Mouse (Mus musculus) neural tube, embryonic 14.5 days (tissue): ENCODE results near the gene Vps8. TPM values are rescaled to one million over a fixed set of nuclear protein-coding genes. Genes with fewer than 3 reads are reported as not detected.

Source experiments
- ATAC-seq: fragments of 200-750 bp; cut with Nextera tagmentation; 2 replicates; pipeline ENCODE4 v1.8.0; 2017; ENCODE audit warnings: low read depth, mild to moderate bottlenecking, moderate TSS enrichment, moderate library complexity
- H3K27ac ChIP-seq: fragments of 300-500 bp; sonication (generic); 2 replicates; pipeline ENCODE4 v1.5.1; 2014; ENCODE audit warnings: low read depth, mild to moderate bottlenecking, control low read depth, low read length, moderate library complexity, mixed read lengths
- H3K27me3 ChIP-seq: fragments of 300-500 bp; sonication (generic); 2 replicates; pipeline ENCODE4 v1.6.1; 2014; ENCODE audit warnings: low read length; ENCODE audit not compliant: control insufficient read depth, insufficient read depth
- H3K36me3 ChIP-seq: fragments of 300-500 bp; sonication (generic); 2 replicates; pipeline ENCODE4 v1.6.1; 2014; ENCODE audit warnings: low read length, mixed read lengths; ENCODE audit not compliant: control insufficient read depth, insufficient read depth
- H3K4me1 ChIP-seq: fragments of 300-500 bp; sonication (generic); 2 replicates; pipeline ENCODE4 v1.6.1; 2014; ENCODE audit warnings: low read length; ENCODE audit not compliant: control insufficient read depth, insufficient read depth
- H3K4me2 ChIP-seq: fragments of 300-500 bp; sonication (generic); 2 replicates; pipeline ENCODE4 v1.6.1; 2014; ENCODE audit warnings: mild to moderate bottlenecking, low read depth, low read length, control low read depth
- H3K4me3 ChIP-seq: fragments of 300-500 bp; sonication (generic); 2 replicates; pipeline ENCODE4 v1.5.1; 2014; ENCODE audit warnings: low read depth, low read length, control low read depth, mixed read lengths
- H3K9ac ChIP-seq: fragments of 300-500 bp; sonication (generic); replicated peaks from 2 replicates; pipeline ENCODE4 v1.6.1; 2014; ENCODE audit warnings: low read depth, mild to moderate bottlenecking, control low read depth, low read length, mixed read lengths
- H3K9me3 ChIP-seq: fragments of 300-500 bp; sonication (generic); 2 replicates; pipeline ENCODE4 v1.6.1; 2016; ENCODE audit warnings: low read length; ENCODE audit not compliant: control insufficient read depth
- WGBS: fragments of 180-500 bp; shearing (Covaris S2); extraction: QIAGEN DNeasy Blood & Tissue Kit; methylation state at CpG from one replicate; pipeline ENCODE4 v1.1.7; 2014; 5-methylcytosine and 5-hydroxymethylcytosine counted together
- polyA plus RNA-seq: library from polyadenylated mRNA; unstranded; fragments of >200 nt; fragmentation: Nextera tagmentation; extraction: Ambion mirVana; gene quantifications from 2 replicates; pipeline ENCODE4 v1.2.1, GENCODE M21; 2014

Vps8 gene
- polyA plus RNA-seq, 1 experiment from 2014 or later = 37.9 TPM

DNA sequence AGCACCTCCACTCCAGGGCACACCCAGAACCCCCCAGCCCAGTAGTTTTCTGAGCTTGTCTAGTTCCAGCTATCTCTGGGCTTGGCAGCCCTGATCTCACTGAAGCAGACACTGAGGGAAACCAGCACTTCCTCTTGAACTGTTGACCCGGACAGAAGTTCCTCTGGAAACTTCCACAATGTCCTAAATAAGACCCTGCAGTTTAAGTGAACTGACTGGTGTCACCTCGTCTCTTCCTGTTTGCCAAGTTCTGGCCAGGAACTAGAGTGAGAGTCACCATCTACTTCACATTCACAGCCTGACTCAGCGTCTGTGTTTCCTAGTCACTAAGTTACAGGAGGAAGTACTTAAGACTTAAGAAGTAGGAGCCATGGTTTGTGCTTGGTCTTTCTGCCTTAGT, 219.0 kb downstream of the Vps8 start:
- Histone ChIP-seq H3K27me3 (no peaks in the 10 kb centered on the region), H3K4me3 (no peak overlapping the region), H3K4me1 (0 out of 2 replicates have a peak, but pooled peaks cover 3% of the 10 kb centered on the region), H3K4me2 (no peak overlapping the region), H3K9me3 (no peaks in the 10 kb centered on the region), H3K27ac (no peak overlapping the region), H3K36me3 (no peaks in the 10 kb centered on the region), H3K9ac (no peak overlapping the region)
- no peak for ATAC-seq
- 89% methylated on average over 3 of the region's 3 CpGs for WGBS

DNA sequence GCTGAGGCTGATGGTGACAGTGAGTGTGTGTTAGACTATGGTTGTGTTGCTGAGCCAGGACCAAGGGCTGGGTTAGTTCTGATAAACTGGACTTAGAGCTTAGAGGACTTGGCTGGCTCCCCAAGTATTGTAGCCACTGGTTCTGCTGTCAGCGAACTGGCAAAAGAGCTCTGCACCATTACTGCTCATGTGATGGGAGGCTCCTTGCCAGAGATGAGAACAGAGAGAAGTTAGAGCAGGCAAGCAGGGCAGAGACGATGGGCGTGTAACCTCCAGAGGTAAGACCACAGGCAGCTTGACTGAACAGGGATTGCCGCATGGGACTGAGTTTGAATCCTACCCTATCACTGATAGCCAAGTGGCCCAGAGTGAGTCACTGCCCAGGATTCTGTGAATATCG, 220.0 kb downstream of the Vps8 start:
- Histone ChIP-seq H3K4me3 (no peak overlapping the region), H3K9me3 (no peaks in the 10 kb centered on the region), H3K36me3 (no peaks in the 10 kb centered on the region), H3K4me1 (0 out of 2 replicates have a peak, but pooled peaks cover 3% of the 10 kb centered on the region), H3K27ac (no peak overlapping the region), H3K4me2 (no peak overlapping the region), H3K9ac (no peak overlapping the region), H3K27me3 (no peaks in the 10 kb centered on the region)
- no peak for ATAC-seq
- WGBS = 91% methylated on average over 5 of the region's 5 CpGs

DNA sequence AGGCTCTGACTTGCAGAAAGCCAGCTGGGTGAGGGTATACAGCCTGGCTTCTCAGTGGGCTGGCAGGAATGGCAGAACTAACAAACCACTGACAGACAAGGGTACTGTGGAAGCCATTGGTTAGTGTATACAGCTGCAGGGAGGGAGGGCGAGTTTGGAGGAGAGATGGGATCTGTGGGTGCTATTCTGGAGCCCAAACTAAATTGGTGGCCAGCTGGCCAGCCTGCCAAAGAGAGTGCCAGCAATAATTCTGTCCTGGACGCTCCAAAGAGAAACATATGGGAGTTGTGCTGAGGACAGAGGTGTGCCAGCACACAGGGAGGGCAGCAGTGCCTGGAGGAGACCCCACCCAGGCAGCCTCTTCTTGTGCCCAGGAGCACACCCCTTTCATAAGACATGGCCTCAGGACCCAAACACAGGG, 220.7 kb downstream of the Vps8 start:
- ATAC-seq = peak; percentile 32; the same call in 1 of the 2 replicates
- no peak overlapping the region for H3K4me3 ChIP-seq
- 68% methylated on average over 2 of the region's 2 CpGs for WGBS
- H3K27ac ChIP-seq = peak overlapping the region; percentile 18; the same call in 1 of the 2 replicates
- no peak overlapping the region for H3K4me2 ChIP-seq
- no peaks in the 10 kb centered on the region for H3K9me3 ChIP-seq
- H3K4me1 ChIP-seq = 0 out of 2 replicates have a peak, but pooled peaks cover 3% of the 10 kb centered on the region
- no peak overlapping the region for H3K9ac ChIP-seq
- no peaks in the 10 kb centered on the region for H3K27me3 ChIP-seq
- H3K36me3 ChIP-seq = no peaks in the 10 kb centered on the region

DNA sequence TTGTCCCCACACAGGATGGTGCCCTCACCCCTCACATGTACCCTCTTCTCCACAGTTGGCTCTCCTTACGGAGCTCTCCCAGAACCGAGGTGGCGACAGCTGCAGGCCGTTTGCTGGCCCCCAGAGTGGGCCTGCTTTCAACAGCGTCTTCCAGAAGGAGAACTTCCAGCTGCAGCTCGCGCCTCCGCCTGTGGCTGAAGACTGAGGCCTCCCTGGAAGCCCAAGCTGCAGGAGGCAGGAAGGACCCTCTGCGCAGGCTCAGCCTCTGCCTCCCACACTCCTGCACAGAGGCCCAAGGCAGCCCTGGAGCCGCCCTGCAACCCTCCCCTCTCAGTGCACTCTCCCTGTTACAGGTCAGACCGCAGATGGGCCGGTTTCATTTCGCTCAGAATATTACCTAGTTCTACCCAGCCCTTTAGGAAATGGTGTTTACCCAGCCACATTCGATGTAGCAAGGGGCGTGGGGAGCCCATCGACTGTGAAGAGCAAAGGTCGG, 221.2 kb downstream of the Vps8 start:
- Histone ChIP-seq H3K4me3 (no peak overlapping the region), H3K27me3 (no peaks in the 10 kb centered on the region), H3K9me3 (no peaks in the 10 kb centered on the region), H3K27ac (peak overlapping the region; percentile 39; the same call in 1 of the 2 replicates), H3K4me2 (no peak overlapping the region), H3K4me1 (0 out of 2 replicates have a peak, but pooled peaks cover 3% of the 10 kb centered on the region), H3K9ac (0 out of 2 replicates have a peak overlapping the region, but pooled peaks have one; percentile 7), H3K36me3 (no peaks in the 10 kb centered on the region; the same call in 1 of the 2 replicates)
- WGBS = 53% methylated on average over 17 of the region's 17 CpGs
- ATAC-seq = peak; percentile 53; the same call in 1 of the 2 replicates

DNA sequence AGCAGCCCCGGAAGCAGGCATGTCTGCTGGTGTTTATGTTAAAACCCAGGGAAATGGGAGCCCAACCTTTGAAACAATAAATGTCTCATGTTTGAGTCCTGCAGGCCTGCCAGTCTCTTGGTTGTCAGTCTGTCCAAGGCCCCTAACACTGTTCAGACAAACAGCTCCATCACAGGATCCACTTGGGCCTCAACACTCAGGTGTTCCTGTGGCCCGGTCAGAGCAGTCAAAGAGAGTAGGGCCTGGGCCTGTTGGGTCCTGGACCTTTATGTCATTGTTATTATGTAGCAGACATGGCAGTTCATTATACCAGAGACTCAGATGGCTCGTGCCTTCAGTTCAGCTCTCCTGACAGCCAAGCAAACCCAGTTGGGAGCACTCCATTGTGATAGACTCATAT, 221.7 kb downstream of the Vps8 start:
- Histone ChIP-seq H3K27ac (peak overlapping the region; percentile 39; the same call in 1 of the 2 replicates), H3K4me2 (no peak overlapping the region), H3K9ac (0 out of 2 replicates have a peak overlapping the region, but pooled peaks have one; percentile 7), H3K27me3 (no peaks in the 10 kb centered on the region), H3K36me3 (no peaks in the 10 kb centered on the region; the same call in 1 of the 2 replicates), H3K4me1 (0 out of 2 replicates have a peak, but pooled peaks cover 3% of the 10 kb centered on the region), H3K4me3 (no peak overlapping the region), H3K9me3 (no peaks in the 10 kb centered on the region)
- ATAC-seq = no peak
- 58% methylated on average over 3 of the region's 3 CpGs for WGBS

DNA sequence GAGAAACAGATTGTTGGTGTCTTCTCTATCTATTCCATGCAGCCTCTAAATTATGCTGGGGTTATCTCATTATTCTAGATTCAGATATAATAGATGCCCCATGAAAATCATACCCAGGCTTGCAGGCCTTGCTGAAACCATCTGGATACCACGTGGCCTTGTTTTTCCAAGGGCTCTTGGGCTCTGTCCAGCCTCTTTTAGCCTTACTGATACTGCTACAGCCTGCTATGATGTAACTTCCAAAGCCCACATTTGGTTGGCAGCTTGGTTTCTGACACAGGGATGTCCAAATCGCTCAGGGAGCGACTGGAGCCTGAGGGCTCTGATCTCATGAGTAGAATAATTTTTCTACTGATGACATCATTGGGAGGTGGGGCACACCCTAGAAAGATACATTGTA, 223.0 kb downstream of the Vps8 start:
- 75% methylated on average over 3 of the region's 3 CpGs for WGBS
- peaks cover 8% of the 10 kb centered on the region; the same call in 1 of the 2 replicates for H3K36me3 ChIP-seq
- no peak overlapping the region for H3K4me3 ChIP-seq
- no peaks in the 10 kb centered on the region for H3K27me3 ChIP-seq
- no peak overlapping the region for H3K9ac ChIP-seq
- no peak overlapping the region for H3K27ac ChIP-seq
- no peak for ATAC-seq
- no peaks in the 10 kb centered on the region for H3K9me3 ChIP-seq
- H3K4me2 ChIP-seq = no peak overlapping the region
- 0 out of 2 replicates have a peak, but pooled peaks cover 3% of the 10 kb centered on the region for H3K4me1 ChIP-seq

DNA sequence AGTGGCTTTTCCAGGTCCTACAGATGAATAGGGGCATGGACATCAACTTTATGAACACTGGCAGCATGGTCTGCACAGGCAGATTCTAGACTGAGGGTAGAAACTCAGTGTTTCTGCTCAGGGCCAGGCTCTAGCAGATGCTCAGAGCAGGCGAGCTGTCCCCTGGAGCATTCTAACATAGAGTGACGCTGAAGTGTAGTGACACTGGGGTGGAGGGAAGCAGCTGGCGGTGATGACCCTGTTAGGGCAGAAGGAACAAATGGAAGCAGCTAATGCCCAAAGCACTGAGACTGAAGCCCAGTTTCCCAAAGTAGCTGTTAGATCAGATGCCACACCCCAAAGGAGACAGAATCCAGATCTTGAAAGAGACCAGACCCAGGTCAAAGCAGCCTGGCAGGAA, 223.6 kb downstream of the Vps8 start:
- no peaks in the 10 kb centered on the region for H3K9me3 ChIP-seq

DNA sequence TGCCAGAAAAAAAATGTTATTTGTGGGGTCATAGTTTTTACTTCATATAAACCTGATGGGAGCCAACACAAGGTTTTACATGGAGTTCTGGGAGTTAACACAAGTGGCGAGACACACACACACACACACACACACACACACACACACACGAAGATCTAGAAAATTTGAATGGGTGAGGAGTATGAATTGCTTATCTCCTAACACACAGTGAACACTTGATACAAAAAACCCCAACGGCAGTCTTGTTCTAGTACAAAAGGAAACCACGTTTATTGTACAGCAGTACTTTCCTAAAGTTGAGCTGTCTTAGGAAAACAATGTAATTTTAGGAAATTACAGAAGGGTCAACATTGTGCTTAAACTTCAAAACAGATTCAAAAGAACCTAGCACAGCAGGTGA, 225.9 kb downstream of the Vps8 start:
- Histone ChIP-seq H3K27me3 (no peaks in the 10 kb centered on the region), H3K27ac (no peak overlapping the region), H3K4me2 (no peak overlapping the region), H3K9ac (no peak overlapping the region), H3K36me3 (peaks cover 11% of the 10 kb centered on the region; the same call in 1 of the 2 replicates), H3K9me3 (no peaks in the 10 kb centered on the region), H3K4me1 (0 out of 2 replicates have a peak, but pooled peaks cover 3% of the 10 kb centered on the region), H3K4me3 (no peak overlapping the region)
- ATAC-seq = no peak
- WGBS = 91% methylated on average over 4 of the region's 4 CpGs

More for the DNA sequence above, 223.6 kb downstream of the Vps8 start:
- 46% methylated on average over 3 of the region's 3 CpGs for WGBS
- Histone ChIP-seq H3K4me2 (no peak overlapping the region), H3K27ac (no peak overlapping the region), H3K36me3 (peaks cover 8% of the 10 kb centered on the region; the same call in 1 of the 2 replicates), H3K27me3 (no peaks in the 10 kb centered on the region), H3K4me3 (no peak overlapping the region), H3K9ac (no peak overlapping the region), H3K4me1 (0 out of 2 replicates have a peak, but pooled peaks cover 3% of the 10 kb centered on the region)
- no peak for ATAC-seq

DNA sequence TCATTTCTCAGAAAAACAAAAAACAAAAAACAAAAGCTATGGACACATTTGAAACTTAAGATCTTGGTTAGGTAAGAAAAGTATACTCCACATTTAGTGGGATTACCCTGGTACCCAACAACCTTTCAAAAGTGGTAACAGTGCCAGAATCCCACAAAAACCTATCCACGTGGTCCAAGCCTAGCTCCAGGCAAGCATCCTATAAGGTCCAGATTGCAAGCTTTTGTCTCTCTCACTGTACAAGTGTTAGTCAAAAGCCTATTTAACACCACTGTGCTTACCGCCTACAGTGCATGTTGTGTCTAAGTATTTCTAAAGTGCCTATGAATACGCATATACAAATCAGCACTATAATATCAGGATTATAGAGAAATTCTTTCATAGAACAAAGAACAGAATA, 227.4 kb downstream of the Vps8 start:
- Histone ChIP-seq H3K4me3 (no peak overlapping the region), H3K9me3 (no peaks in the 10 kb centered on the region), H3K27ac (no peak overlapping the region), H3K9ac (no peak overlapping the region), H3K36me3 (peaks cover 11% of the 10 kb centered on the region; the same call in 1 of the 2 replicates), H3K4me2 (no peak overlapping the region), H3K4me1 (no peaks in the 10 kb centered on the region), H3K27me3 (no peaks in the 10 kb centered on the region)
- no peak for ATAC-seq
- 82% methylated on average over 3 of the region's 3 CpGs for WGBS
